Mouse (Mus musculus) cerebellum, adult 2 months (tissue): ENCODE data around the gene Hs6st1. TPM values are rescaled to one million over a fixed set of nuclear protein-coding genes. Genes with fewer than 3 reads are reported as not detected.
A peak's percentile ranks its signal among the peaks of the same experiment; 100 is the strongest.

Experiments
- DNase-seq, 2 experiments: peaks; one replicate each; pipeline ENCODE4 v3.0.0; 2021
- H3K27ac ChIP-seq: fragments of 200-500 bp; 2 replicates; pipeline ENCODE4 v1.5.1; 2012; ENCODE audit warnings: low read length, control low read depth, inconsistent platforms; ENCODE audit not compliant: insufficient read depth
- H3K27me3 ChIP-seq: fragments of 200-500 bp; 2 replicates; pipeline ENCODE4 v1.6.1; 2012; ENCODE audit warnings: inconsistent platforms, mild to moderate bottlenecking, low read length, moderate library complexity; ENCODE audit not compliant: control insufficient read depth, insufficient read depth
- H3K4me1 ChIP-seq: fragments of 200-500 bp; 2 replicates; pipeline ENCODE4 v1.6.1; 2011; ENCODE audit warnings: low read length; ENCODE audit not compliant: control insufficient read depth, insufficient read depth
- H3K4me3 ChIP-seq: fragments of 200-500 bp; replicated peaks from 2 replicates; pipeline ENCODE3; 2011; ENCODE audit warnings: mild to moderate bottlenecking, low read depth, low read length, control low read depth; ENCODE audit not compliant: insufficient read depth
- CTCF ChIP-seq: fragments of 200-500 bp; IDR thresholded peaks from 2 replicates; pipeline ENCODE4 v1.5.1; 2011; ENCODE audit warnings: low read depth, mild to moderate bottlenecking, control low read depth, low read length, moderate library complexity, borderline replicate concordance; ENCODE audit not compliant: insufficient read depth
- POLR2A ChIP-seq: fragments of 200-500 bp; IDR thresholded peaks from 2 replicates; pipeline ENCODE4 v1.6.1; 2011; ENCODE audit warnings: low read length, control low read depth, borderline replicate concordance; ENCODE audit not compliant: insufficient read depth
- WGBS: fragments of 180-500 bp; shearing (Covaris S2); methylation state at CpG from one replicate; pipeline ENCODE4 v1.1.7; 2018; 5-methylcytosine and 5-hydroxymethylcytosine counted together
- polyA plus RNA-seq: library from polyadenylated mRNA; depleted of rRNA; stranded (reverse); fragments of >200 nt; gene quantifications from 2 replicates; pipeline ENCODE4 v1.2.3, GENCODE M21; 2012

Gene Hs6st1
- polyA plus RNA-seq, 1 experiment = 69.8 TPM

DNA sequence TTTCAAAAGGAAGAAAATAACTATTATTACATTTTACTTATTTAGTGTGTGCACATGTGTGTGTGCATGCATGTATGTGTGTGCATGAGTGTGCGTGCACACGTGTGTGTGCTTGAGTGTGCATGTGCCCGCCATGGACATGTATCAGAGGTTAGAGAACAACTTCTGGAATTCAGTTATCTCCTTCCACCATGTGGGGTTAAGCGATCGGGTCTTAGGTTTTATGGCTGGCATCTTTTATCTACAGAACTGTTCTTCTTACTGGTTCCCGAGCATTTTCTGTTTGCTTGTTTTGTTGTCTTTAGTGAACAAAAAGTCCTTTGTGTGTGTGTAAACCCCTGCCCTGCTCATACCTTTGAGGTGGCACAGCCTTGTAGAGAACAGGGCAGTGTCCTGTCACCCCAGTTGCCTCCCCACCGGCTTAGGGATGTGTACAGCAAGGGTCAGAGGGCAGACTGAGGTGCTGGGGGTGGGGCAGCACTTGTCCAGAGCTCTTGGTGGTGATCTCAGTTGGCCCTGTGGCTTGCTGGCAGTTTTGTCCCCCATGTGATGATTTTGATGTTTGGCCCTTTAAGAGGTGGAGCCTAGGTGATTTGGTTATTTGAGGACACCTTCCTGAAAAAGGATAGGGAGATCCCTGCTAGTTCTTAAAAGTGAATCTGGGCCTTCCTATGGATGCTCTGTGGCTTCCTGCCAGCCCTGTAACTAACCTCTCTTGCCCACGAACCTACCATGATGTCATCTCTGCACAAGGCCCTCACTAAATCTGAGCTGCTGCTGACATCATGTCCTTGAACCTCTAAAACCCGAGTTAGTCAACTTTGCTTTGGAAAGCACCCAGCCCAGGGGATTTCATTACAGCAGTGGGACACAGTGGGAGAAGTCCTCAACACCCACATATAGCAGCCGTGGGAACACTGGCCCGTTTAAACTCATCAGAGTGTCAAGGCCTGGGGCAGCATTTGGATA, 4.7 kb downstream of the Hs6st1 start:
- WGBS = 53% methylated on average over 11 of the region's 11 CpGs
- Histone ChIP-seq H3K27ac (no peak overlapping the region), H3K27me3 (no peaks in the 10 kb centered on the region), H3K4me3 (peak overlapping the region; percentile 5), H3K4me1 (peaks cover 49% of the 10 kb centered on the region)
- TF ChIP-seq POLR2A (no peak), CTCF (no peak)
- no peak for DNase-seq

DNA sequence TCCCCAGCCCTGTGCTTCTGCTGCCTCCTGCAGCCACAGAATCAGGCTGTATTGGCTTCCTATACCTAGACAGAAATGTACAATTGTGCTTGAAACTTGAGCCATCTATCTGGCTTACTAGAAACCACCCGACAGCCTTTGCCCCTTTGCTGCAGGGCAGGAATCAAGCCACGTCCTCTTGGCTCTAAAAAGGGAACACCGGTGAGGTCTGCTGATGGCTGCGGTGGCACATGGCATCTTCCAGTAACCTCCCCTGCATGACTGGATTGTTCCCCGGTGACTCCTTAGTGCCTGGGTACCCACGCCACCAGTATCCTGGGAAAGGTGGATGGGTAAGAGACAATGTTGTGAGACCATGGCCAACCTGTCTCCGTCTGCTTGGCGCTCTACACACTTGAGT, 5.4 kb downstream of the Hs6st1 start:
- H3K4me1 ChIP-seq = peaks cover 51% of the 10 kb centered on the region
- H3K27me3 ChIP-seq = no peaks in the 10 kb centered on the region
- TF ChIP-seq POLR2A (no peak), CTCF (no peak)
- peak overlapping the region; percentile 5 for H3K4me3 ChIP-seq
- H3K27ac ChIP-seq = no peak overlapping the region
- peak in 1 of 2 experiments; percentile 51 for DNase-seq
- WGBS = 31% methylated on average over 8 of the region's 8 CpGs

DNA sequence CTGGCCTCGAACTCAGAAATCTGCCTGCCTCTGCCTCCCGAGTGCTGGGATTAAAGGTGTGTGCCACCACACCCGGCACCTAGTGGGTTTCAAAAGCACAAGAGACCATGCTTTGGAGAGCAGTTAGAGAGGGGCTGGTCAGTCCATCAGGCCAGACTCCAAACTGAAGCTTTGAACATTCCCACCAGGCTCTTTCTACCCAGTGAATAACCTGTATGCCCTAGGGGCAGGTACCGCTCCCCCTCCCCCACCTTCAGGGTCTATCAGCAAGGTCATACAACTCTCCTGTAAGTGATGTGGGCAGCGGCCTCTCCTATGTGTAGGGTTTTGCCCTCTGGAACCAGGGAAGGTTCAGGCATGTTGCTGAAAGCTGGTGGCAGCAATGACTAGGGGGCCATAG, 6.0 kb downstream of the Hs6st1 start:
- TF ChIP-seq CTCF = no peak
- TF ChIP-seq POLR2A = no peak
- Histone ChIP-seq H3K4me1 (peaks cover 52% of the 10 kb centered on the region), H3K4me3 (no peak overlapping the region), H3K27ac (no peak overlapping the region), H3K27me3 (no peaks in the 10 kb centered on the region)
- 97% methylated on average over 5 of the region's 5 CpGs for WGBS
- DNase-seq = no peak

DNA sequence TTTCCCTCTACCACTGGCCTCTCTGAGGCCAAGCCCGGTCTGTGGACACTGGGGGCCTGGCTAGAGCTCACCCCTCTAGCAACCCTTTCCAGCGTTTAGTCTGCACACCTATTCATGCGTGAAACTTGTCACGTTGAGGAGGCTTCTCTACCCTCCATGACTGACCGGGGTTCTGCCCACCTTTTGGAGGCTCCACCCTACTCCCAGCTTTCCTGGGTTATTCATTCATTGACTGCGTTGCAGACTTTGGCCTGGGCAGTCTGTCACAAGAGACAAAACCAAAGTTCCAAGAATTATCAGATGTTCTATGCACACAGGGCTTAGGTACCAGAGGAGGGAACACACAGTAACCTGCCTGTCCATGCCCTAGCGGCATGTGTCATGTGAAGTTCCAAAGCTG, 6.8 kb downstream of the Hs6st1 start:
- DNase-seq = no peak
- peaks cover 60% of the 10 kb centered on the region for H3K4me1 ChIP-seq
- TF ChIP-seq CTCF (no peak), POLR2A (no peak)
- H3K4me3 ChIP-seq = no peak overlapping the region
- H3K27ac ChIP-seq = no peak overlapping the region
- 61% methylated on average over 7 of the region's 7 CpGs for WGBS
- H3K27me3 ChIP-seq = no peaks in the 10 kb centered on the region

DNA sequence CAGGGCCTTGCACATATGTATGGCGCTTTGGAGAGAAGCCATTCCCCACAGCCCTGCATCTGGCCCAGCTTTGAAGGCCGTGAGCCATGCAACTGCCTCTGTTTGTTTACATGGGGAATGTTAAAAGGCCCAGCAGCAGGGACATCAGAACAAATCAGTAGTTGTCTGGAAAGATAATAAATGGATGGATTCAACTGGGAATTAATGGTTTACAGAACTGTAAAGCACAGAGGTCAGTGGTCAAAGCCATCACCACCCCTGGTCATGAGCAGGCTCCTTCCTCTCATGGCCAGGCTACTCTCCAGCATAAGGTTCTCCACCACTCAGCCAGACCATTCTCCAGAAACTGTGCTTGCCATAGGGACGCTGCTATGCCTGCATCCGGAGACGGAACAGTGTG, 7.5 kb downstream of the Hs6st1 start:
- 68% methylated on average over 5 of the region's 5 CpGs for WGBS
- H3K27ac ChIP-seq = no peak overlapping the region
- peaks cover 57% of the 10 kb centered on the region for H3K4me1 ChIP-seq
- TF ChIP-seq POLR2A (no peak), CTCF (no peak)
- no peak for DNase-seq
- H3K4me3 ChIP-seq = no peak overlapping the region
- H3K27me3 ChIP-seq = no peaks in the 10 kb centered on the region

DNA sequence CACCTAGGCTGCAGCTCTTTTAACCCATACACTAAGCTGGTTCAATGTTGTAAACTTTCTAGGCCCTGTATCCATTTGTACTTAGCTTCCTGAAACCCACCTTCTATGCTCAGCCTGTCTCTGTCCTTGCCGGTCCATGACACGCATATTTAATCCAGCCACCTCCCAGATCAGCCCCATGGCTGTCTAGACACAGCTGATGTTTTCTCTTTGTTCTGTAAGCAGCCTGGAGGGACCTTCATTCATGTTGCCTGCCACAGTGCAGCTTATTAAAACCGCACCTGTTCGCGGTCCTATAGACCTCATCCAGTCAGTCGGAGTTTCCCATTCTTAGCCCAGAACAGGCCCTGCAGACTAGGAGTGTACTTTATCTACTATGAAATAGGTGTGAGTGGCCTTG, 8.9 kb downstream of the Hs6st1 start:
- no peak for DNase-seq
- peaks cover 47% of the 10 kb centered on the region for H3K4me1 ChIP-seq
- TF ChIP-seq POLR2A (no peak), CTCF (no peak)
- no peaks in the 10 kb centered on the region for H3K27me3 ChIP-seq
- WGBS = 52% methylated on average over 6 of the region's 6 CpGs
- no peak overlapping the region for H3K4me3 ChIP-seq
- H3K27ac ChIP-seq = no peak overlapping the region

DNA sequence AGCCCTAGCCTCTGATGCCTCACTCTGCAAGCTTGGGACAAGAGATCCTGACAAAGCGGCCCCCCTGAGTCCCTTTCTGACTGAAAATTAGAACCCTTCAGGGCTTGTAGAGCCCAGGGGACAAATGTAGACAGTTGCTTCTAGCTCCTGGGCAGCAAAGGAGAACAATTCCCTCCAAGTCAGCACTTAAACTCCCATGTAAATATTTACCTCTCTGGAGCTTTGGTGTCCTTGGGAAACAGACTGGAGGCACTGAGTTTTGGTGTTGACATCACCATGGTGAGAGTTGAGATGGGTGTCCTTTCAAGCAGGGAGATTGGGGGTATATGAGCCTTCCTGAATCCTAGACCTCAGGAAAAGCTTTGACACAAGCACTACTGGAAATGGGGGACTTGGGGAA, 10.1 kb downstream of the Hs6st1 start:
- 100% methylated on average over 1 of the region's 1 CpGs for WGBS
- H3K4me1 ChIP-seq = peaks cover 43% of the 10 kb centered on the region

DNA sequence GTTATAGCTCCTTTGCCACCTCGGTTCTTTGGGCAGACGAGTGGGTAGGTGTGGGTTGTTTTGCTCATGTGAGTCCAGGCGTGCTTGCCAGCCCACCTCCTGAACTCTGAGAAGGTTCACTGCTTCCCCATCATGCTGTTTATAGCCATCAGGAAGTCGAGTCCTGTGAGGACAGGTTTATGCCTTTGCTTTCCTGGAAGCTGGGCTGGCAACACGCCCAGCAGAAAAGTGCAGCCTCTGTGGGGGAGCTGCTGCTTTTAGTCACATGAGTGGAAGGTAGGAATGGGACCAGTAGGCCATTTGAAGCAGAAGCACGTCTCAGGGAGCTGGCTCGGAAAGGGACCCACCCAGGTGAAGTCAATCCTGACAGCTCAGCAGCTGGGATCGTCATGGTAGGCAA, 11.5 kb downstream of the Hs6st1 start:
- Histone ChIP-seq H3K4me3 (no peak overlapping the region), H3K4me1 (peaks cover 45% of the 10 kb centered on the region), H3K27ac (no peak overlapping the region), H3K27me3 (no peaks in the 10 kb centered on the region)
- peak; percentile 56 to 68 for DNase-seq
- TF ChIP-seq POLR2A (no peak), CTCF (no peak)
- 18% methylated on average over 8 of the region's 8 CpGs for WGBS

More for the DNA sequence above, 10.1 kb downstream of the Hs6st1 start:
- no peak overlapping the region for H3K4me3 ChIP-seq
- no peak overlapping the region for H3K27ac ChIP-seq
- no peaks in the 10 kb centered on the region for H3K27me3 ChIP-seq
- no peak for DNase-seq
- TF ChIP-seq CTCF (no peak), POLR2A (no peak)
